Mouse (Mus musculus) gastrocnemius, adult 8-10 months (tissue): ENCODE results near the gene Ffar4. TPM values are rescaled to one million over a fixed set of nuclear protein-coding genes. Genes with fewer than 3 reads are reported as not detected.

ENCODE experiments used
- total RNA-seq, 4 experiments: library from RNA; stranded (reverse); gene quantifications; 2 replicates each; pipeline ENCODE4 v1.2.4; 2022

Gene Ffar4
- total RNA-seq, 4 experiments from 2014 or later: 0.35 to 0.54 TPM; not detected in 2

Other genes with a start within 250 kb of the Ffar4 start
- 1 to 10 TPM; 4.0 to 5.8 (median 5.0) TPM for gene Myof, start 53.5 kb upstream of the Ffar4 start, total RNA-seq
- gene Cep55, start 42.1 kb upstream of the Ffar4 start, total RNA-seq: not detected
- gene Rbp4, start 28.2 kb downstream of the Ffar4 start, total RNA-seq: 1 to 10 TPM; 1.1 to 5.7 (median 2.5) TPM
- not detected for gene Pde6c, start 35.7 kb downstream of the Ffar4 start, total RNA-seq
- gene Fra10ac1, start 127.1 kb downstream of the Ffar4 start, total RNA-seq: 10 to 100 TPM in 2 of 4 experiments, 1 to 10 TPM in 2; 7.6 to 11.5 (median 9.4) TPM
- 1 to 10 TPM; 1.7 to 4.1 (median 3.1) TPM for gene Lgi1, start 167.5 kb downstream of the Ffar4 start, total RNA-seq